Mouse (Mus musculus) liver, embryonic 14.5 days (tissue): Measurements from ENCODE around the gene Mthfsl.
"Not testable (repeated sequence)": the region's sequence is repeated elsewhere in the genome, so short reads cannot be mapped to it uniquely, and the experiment has no call there.

Source experiments
- CTCF ChIP-seq: IDR thresholded peaks from 2 replicates; pipeline ENCODE4 v1.5.1; 2016; ENCODE audit warnings: antibody characterized with exemption, low read depth, control low read depth
- EP300 ChIP-seq: IDR thresholded peaks from 2 replicates; pipeline ENCODE4 v1.6.1; 2016; ENCODE audit warnings: antibody characterized with exemption, low read depth

GRCm38 (mm10) chr9:88705157-88705556 is 14.9 kb downstream of the Mthfsl start:
- TF ChIP-seq CTCF, EP300: not testable (repeated sequence)
